Mouse (Mus musculus) ovary, postnatal 14 days (tissue): ENCODE results near the gene Myg1.

Source experiments
- DNase-seq: peaks from one replicate; pipeline ENCODE4 v3.0.0; 2022; ENCODE audit warnings: low spot score

Myg1 gene

GRCm38 (mm10) chr15:102346444-102346843 is 14.9 kb downstream of the Myg1 start:
- DNase-seq = no peak

GRCm38 (mm10) chr15:102350138-102350941 is 18.8 kb downstream of the Myg1 start, which contains the start of gene Aaas:
Gene Aaas, minus strand, starts transcription at chr15:102350771.
- DNase-seq = peak; percentile 93

GRCm38 (mm10) chr15:102350942-102351291 is 19.4 kb downstream of the Myg1 start:
- no peak for DNase-seq

GRCm38 (mm10) chr15:102352177-102352576 is 20.7 kb downstream of the Myg1 start:
- no peak for DNase-seq

- no peak for DNase-seq
Measured at GRCm38 (mm10) chr15:102353986-102354385, 22.5 kb downstream of the Myg1 start.

GRCm38 (mm10) chr15:102355134-102355870 is 23.8 kb downstream of the Myg1 start:
- peak; percentile 55 for DNase-seq

- DNase-seq = no peak
Measured at GRCm38 (mm10) chr15:102355871-102356441, 24.4 kb downstream of the Myg1 start.

GRCm38 (mm10) chr15:102356501-102357325 is 25.2 kb downstream of the Myg1 start:
- DNase-seq = no peak

- DNase-seq = no peak
Measured at GRCm38 (mm10) chr15:102358126-102358525, 26.6 kb downstream of the Myg1 start.

- no peak for DNase-seq
Measured at GRCm38 (mm10) chr15:102358834-102359233, 27.3 kb downstream of the Myg1 start.

- no peak for DNase-seq
Measured at GRCm38 (mm10) chr15:102362648-102363047, 31.1 kb downstream of the Myg1 start.

GRCm38 (mm10) chr15:102364678-102365077 is 33.2 kb downstream of the Myg1 start:
- DNase-seq = no peak

GRCm38 (mm10) chr15:102366238-102366637 is 34.7 kb downstream of the Myg1 start:
- DNase-seq = no peak

- no peak for DNase-seq
Measured at GRCm38 (mm10) chr15:102366733-102367344, 35.3 kb downstream of the Myg1 start, which contains the start of gene Sp7. Gene Sp7, minus strand, starts transcription at chr15:102367182.

- DNase-seq = no peak
Measured at GRCm38 (mm10) chr15:102369972-102370371, 38.5 kb downstream of the Myg1 start.

- DNase-seq = no peak
Measured at GRCm38 (mm10) chr15:102370727-102371126, 39.2 kb downstream of the Myg1 start.

GRCm38 (mm10) chr15:102376453-102377162 is 45.1 kb downstream of the Myg1 start:
- DNase-seq = no peak

- peak; percentile 84 for DNase-seq
Measured at GRCm38 (mm10) chr15:102377163-102377543, 45.6 kb downstream of the Myg1 start.

GRCm38 (mm10) chr15:102377810-102378262 is 46.3 kb downstream of the Myg1 start:
- no peak for DNase-seq

- DNase-seq = peak; percentile 81
Measured at GRCm38 (mm10) chr15:102381575-102381974, 50.1 kb downstream of the Myg1 start.

- DNase-seq = no peak
Measured at GRCm38 (mm10) chr15:102383671-102384070, 52.2 kb downstream of the Myg1 start.
